Mouse (Mus musculus) small intestine, adult 2 months (tissue): ENCODE measurements around the gene Aanat.

Source experiments
- CTCF ChIP-seq: fragments of 200-500 bp; IDR thresholded peaks from 2 replicates; pipeline ENCODE4 v1.5.1; 2012; ENCODE audit warnings: low read depth, mild to moderate bottlenecking, control low read depth, inconsistent platforms, low read length, moderate library complexity, mixed read lengths; ENCODE audit not compliant: insufficient replicate concordance, insufficient read length; ENCODE audit errors: extremely low read depth
- POLR2A ChIP-seq: fragments of 200-500 bp; IDR thresholded peaks from 2 replicates; pipeline ENCODE4 v1.6.1; 2012; ENCODE audit warnings: low read depth, mild to moderate bottlenecking, control low read depth, inconsistent platforms, low read length, moderate library complexity

DNA sequence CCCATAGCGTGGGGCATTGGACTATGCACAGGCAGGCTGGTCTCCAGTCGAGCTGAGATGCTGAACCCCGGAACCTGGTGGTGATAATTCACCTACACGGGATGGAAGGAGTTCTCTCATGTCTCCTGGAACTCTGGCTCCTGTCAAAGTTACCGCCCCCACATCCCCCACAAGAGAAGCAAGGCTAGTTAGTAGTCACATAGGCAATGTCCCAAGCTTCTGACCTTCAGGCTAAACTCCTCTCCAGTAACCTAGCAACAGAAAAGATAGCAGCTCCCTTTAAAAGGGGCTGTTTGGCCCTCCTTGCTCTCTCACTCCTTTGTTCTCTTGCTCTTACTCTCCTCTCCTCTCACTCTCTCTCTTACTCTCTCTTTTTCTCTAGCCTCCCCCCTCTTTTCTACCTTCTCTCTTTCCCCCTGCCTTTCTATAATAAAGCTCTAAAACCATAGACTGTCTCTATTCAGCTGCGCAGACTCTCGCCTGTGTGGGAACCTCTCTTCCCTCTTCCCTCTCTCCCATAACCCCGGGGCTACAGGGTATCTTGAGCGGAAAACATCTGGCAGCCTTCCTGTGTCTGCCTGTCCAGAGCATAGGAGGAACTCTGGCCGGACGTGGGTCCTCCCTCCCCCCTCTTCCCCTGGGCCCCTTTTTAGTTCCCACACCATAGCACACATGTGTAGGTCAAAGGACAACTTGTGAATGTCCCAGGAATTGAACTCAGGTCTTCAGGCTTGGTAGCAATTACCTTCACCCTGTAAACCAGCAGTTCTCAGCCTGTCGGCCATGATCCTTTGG is 44.1 kb downstream of the Aanat start:
- TF ChIP-seq CTCF: no peak
- TF ChIP-seq POLR2A: no peak
